Mouse (Mus musculus) heart, postnatal 10 days (tissue): ENCODE data around the gene Tcl1b4. TPM values are rescaled to one million over a fixed set of nuclear protein-coding genes. Genes with fewer than 3 reads are reported as not detected.

Source experiments
- DNase-seq, 2 experiments: peaks; one replicate each; pipeline ENCODE4 v3.0.0; 2021
- intact Hi-C: fragments of 180-260 bp; cut with DNase I; formaldehyde crosslinking; loops from one replicate; pipeline ENCODE4 v1.15.1; 2025
- total RNA-seq, 2 experiments: library from RNA; stranded (reverse); gene quantifications; 2 replicates each; pipeline ENCODE4 v1.2.3; 2021

The Tcl1b4 gene
- total RNA-seq, 2 experiments from 2014 or later: not detected

GRCm38 (mm10) chr12:105239060-105239459 lies 37.3 kb downstream of the Tcl1b4 start:
- DNase-seq: no peak
- intact Hi-C loops: no loop called here

GRCm38 (mm10) chr12:105248763-105249233 lies 47.0 kb downstream of the Tcl1b4 start:
- intact Hi-C loops: no loop called here
- DNase-seq: peak; percentile 6 to 23

GRCm38 (mm10) chr12:105253796-105254195 lies 52.0 kb downstream of the Tcl1b4 start:
- intact Hi-C loops: no loop called here
- DNase-seq: no peak

Other genes with a start within 250 kb of the Tcl1b4 start
- gene Syne3, start 192.1 kb upstream of the Tcl1b4 start, total RNA-seq: 1 to 10 TPM; 6.1 to 6.4 TPM
- gene Glrx5, start 169.3 kb upstream of the Tcl1b4 start, total RNA-seq: 10 to 100 TPM; 84.5 to 86.0 TPM
- gene Tcl1b2, start 55.9 kb upstream of the Tcl1b4 start, total RNA-seq: not detected
- gene Tcl1b1, start 42.3 kb upstream of the Tcl1b4 start, total RNA-seq: not detected
- gene Tcl1b5, start 25.6 kb upstream of the Tcl1b4 start, total RNA-seq: not detected
- gene Tcl1b3, start 10.9 kb upstream of the Tcl1b4 start, total RNA-seq: not detected
- gene Tcl1, start 20.8 kb downstream of the Tcl1b4 start, total RNA-seq: not detected
- under 1 TPM in 1 of 2 experiments, not detected in 1; 0.07 TPM for gene Tunar, start 131.9 kb downstream of the Tcl1b4 start, total RNA-seq